Comparison of ENCODE assay signal across 26 mouse cellular contexts in the genomic region with DNA sequence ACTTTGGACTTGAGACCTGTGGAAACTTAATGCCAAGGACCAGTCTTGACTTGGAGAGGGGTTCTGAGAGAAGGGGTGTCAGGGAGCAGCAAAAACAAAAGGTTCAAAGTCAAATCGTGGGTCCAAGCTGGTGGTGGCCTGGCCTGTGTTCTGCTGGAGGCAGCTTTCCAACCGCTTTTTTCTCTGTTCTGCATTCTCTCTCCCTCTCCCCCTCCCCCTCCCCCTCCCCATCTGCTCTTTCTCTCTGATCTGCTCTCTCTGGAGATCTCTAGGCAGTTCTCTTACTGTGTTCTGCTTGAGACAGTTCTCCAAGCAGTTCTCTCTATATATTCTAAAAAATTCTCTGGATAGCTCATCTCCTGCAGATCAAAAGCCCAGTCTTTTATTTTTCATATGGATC. TPM values are rescaled to one million over a fixed set of nuclear protein-coding genes. Genes with fewer than 3 reads are reported as not detected.
DNase-seq lines count a peak whose midpoint lies in the region; ATAC-seq and TF ChIP-seq lines count a peak whose summit lies in the region.
"Had no signal": no experiment of that assay in that cellular context is flagged by ENCODE, and none has a peak within 500 bp of the region (broad histone marks: within the 10 kb centered on the region; RNA-seq: fewer than 3 reads in every experiment).

No protein-coding gene starts in this region.

- ATAC-seq in forebrain, embryonic 14.5 days, result no peak
- ATAC-seq in forebrain, postnatal 0 days, result no peak
- ATAC-seq: CD4-positive, CD25-positive, alpha-beta regulatory T cell, adult 4 months; forebrain, embryonic 15.5 days had no signal

- DNase-seq in forebrain, embryonic 14.5 days (ENCODE audit: low spot score), result peak; percentile 30
- no peak for DNase-seq in forebrain, postnatal 0 days
- DNase-seq in left cerebral cortex, postnatal 4 days, result peak; percentile 36
- DNase-seq in left cerebral cortex, adult 8-10 months (ENCODE audit: low spot score in 2 of 2), result no peak
- DNase-seq in ZHBTc4 (ENCODE audit: low read depth, low spot score), result peak; percentile 75
- DNase-seq in thymus, adult 18-20 months, result no peak
- DNase-seq: adrenal gland, postnatal 25 days; cerebellum, adult 11 months; gastrocnemius, postnatal 36 days; heart, postnatal 36 days; kidney, adult 8-10 months; kidney, postnatal 14 days; layer of hippocampus, postnatal 36 days; liver, embryonic 13.5 days; lung, adult 2 months; lung, postnatal 14 days; right cerebral cortex, postnatal 25 days; spleen, adult 18-20 months; thymus, postnatal 14 days had no signal

- no peak overlapping the region for H3K9ac ChIP-seq in forebrain, embryonic 14.5 days (ENCODE audit: low read length)
- no peak overlapping the region for H3K9ac ChIP-seq in forebrain, postnatal 0 days
- H3K9ac ChIP-seq: forebrain, embryonic 15.5 days; heart, embryonic 15.5 days; hindbrain, embryonic 13.5 days; limb, embryonic 13.5 days; liver, embryonic 13.5 days had no signal

- 4% methylated on average over 2 of the region's 2 CpGs for WGBS in forebrain, embryonic 14.5 days
- 30% methylated on average over 2 of the region's 2 CpGs for WGBS in forebrain, postnatal 0 days

- no peaks in the 10 kb centered on the region for H3K27me3 ChIP-seq in forebrain, embryonic 14.5 days (replicated peaks; ENCODE audit: control insufficient read depth, insufficient read depth, low read length)
- no peaks in the 10 kb centered on the region for H3K27me3 ChIP-seq in forebrain, postnatal 0 days (ENCODE audit: insufficient read depth, low read length)
- no peaks in the 10 kb centered on the region for H3K27me3 ChIP-seq in E14TG2a.4 (ENCODE audit: insufficient read depth, low read length)
- H3K27me3 ChIP-seq: forebrain, embryonic 15.5 days; heart, embryonic 15.5 days; hindbrain, embryonic 13.5 days; limb, embryonic 13.5 days; liver, embryonic 13.5 days had no signal

- no peaks in the 10 kb centered on the region for H3K36me3 ChIP-seq in forebrain, embryonic 14.5 days (ENCODE audit: control insufficient read depth, insufficient read depth, low read length)
- no peaks in the 10 kb centered on the region for H3K36me3 ChIP-seq in forebrain, postnatal 0 days (ENCODE audit: insufficient read depth)
- no peaks in the 10 kb centered on the region for H3K36me3 ChIP-seq in E14TG2a.4 (ENCODE audit: insufficient read depth, low read length)
- H3K36me3 ChIP-seq: forebrain, embryonic 15.5 days; heart, embryonic 15.5 days; hindbrain, embryonic 13.5 days; limb, embryonic 13.5 days; liver, embryonic 13.5 days had no signal

- H3K4me1 ChIP-seq in forebrain, embryonic 14.5 days (ENCODE audit: control insufficient read depth, insufficient read depth, low read length), result no peaks in the 10 kb centered on the region
- H3K4me1 ChIP-seq in forebrain, postnatal 0 days (ENCODE audit: insufficient read depth), result no peaks in the 10 kb centered on the region
- H3K4me1 ChIP-seq in E14TG2a.4 (replicated peaks; ENCODE audit: low read depth, low read length), result peaks cover 74% of the 10 kb centered on the region
- H3K4me1 ChIP-seq: forebrain, embryonic 15.5 days; heart, embryonic 15.5 days; hindbrain, embryonic 13.5 days; limb, embryonic 13.5 days had no signal

- intact Hi-C loops in left cerebral cortex, postnatal 4 days (cut with DNase I), result no loop called here

- no peak overlapping the region for H3K4me3 ChIP-seq in forebrain, embryonic 14.5 days (ENCODE audit: low read depth, low read length)
- no peak overlapping the region for H3K4me3 ChIP-seq in forebrain, postnatal 0 days (ENCODE audit: low read depth, low read length)
- peak overlapping the region; percentile 39; the same call in 1 of the 2 replicates for H3K4me3 ChIP-seq in E14TG2a.4 (replicated peaks; ENCODE audit: low read length)
- H3K4me3 ChIP-seq: forebrain, embryonic 15.5 days; heart, embryonic 15.5 days; hindbrain, embryonic 13.5 days; limb, embryonic 13.5 days; liver, embryonic 13.5 days; megakaryocyte, embryonic 14.5 days had no signal

- no peak overlapping the region for H3K27ac ChIP-seq in forebrain, embryonic 14.5 days (ENCODE audit: low read depth, low read length)
- H3K27ac ChIP-seq in forebrain, postnatal 0 days (ENCODE audit: low read depth, low read length), result no peak overlapping the region
- H3K27ac ChIP-seq: forebrain, embryonic 15.5 days; heart, embryonic 15.5 days; hindbrain, embryonic 13.5 days; limb, embryonic 13.5 days; liver, embryonic 13.5 days had no signal

- H3K4me2 ChIP-seq in forebrain, embryonic 14.5 days (ENCODE audit: low read length), result no peak overlapping the region
- no peak overlapping the region for H3K4me2 ChIP-seq in forebrain, postnatal 0 days (ENCODE audit: low read depth)
- H3K4me2 ChIP-seq: forebrain, embryonic 15.5 days; heart, embryonic 15.5 days; hindbrain, embryonic 13.5 days; limb, embryonic 13.5 days; liver, embryonic 13.5 days had no signal

- no peak for TF ChIP-seq CTCF in forebrain, postnatal 0 days (IDR thresholded peaks at IDR 0.05; ENCODE audit: low read depth)
- TF ChIP-seq CTCF in E14TG2a.4 (conservative IDR thresholded peaks at IDR 0.05; ENCODE audit: low read length), result no peak

- no peaks in the 10 kb centered on the region for H3K9me3 ChIP-seq in forebrain, embryonic 14.5 days (replicated peaks; ENCODE audit: control insufficient read depth, low read length)
- H3K9me3 ChIP-seq in forebrain, postnatal 0 days (ENCODE audit: low read length), result no peaks in the 10 kb centered on the region
- peaks cover 24% of the 10 kb centered on the region for H3K9me3 ChIP-seq in E14TG2a.4 (ENCODE audit: low read length)
- H3K9me3 ChIP-seq: forebrain, embryonic 15.5 days; heart, embryonic 15.5 days; hindbrain, embryonic 13.5 days; liver, embryonic 13.5 days had no signal

RNA-seq across cellular contexts. Expression of gene Fkbp4, which starts 21.8 kb away (rescaled TPM):
- polyA plus RNA-seq in forebrain, embryonic 14.5 days (2014; fragmentation: Nextera tagmentation; extraction: Ambion mirVana), result 366 and 400 TPM in 2 replicates
- 201 and 235 TPM in 2 replicates for total RNA-seq in forebrain, postnatal 0 days (2014; rRNA removed)
- polyA plus RNA-seq in forebrain, postnatal 0 days (2015; fragmentation: Nextera tagmentation; extraction: Ambion mirVana), result 253 and 276 TPM in 2 replicates
- total RNA-seq in left cerebral cortex, postnatal 4 days (2021), result 100 to 1,000 TPM; 176 to 180 TPM
- total RNA-seq in left cerebral cortex, adult 8-10 months (2022), result 100 to 1,000 TPM; 107 to 120 (median 113) TPM

RNA-seq across cellular contexts. Expression of gene Itfg2, which starts 35.6 kb away (rescaled TPM):
- polyA plus RNA-seq in forebrain, embryonic 14.5 days (2014; fragmentation: Nextera tagmentation; extraction: Ambion mirVana), result 28.0 and 32.1 TPM in 2 replicates
- total RNA-seq in forebrain, postnatal 0 days (2014; rRNA removed), result 25.3 and 57.6 TPM in 2 replicates
- polyA plus RNA-seq in forebrain, postnatal 0 days (2015; fragmentation: Nextera tagmentation; extraction: Ambion mirVana), result 28.1 and 33.7 TPM in 2 replicates
- 10 to 100 TPM; 38.7 to 42.7 TPM for total RNA-seq in left cerebral cortex, postnatal 4 days (2021)
- total RNA-seq in left cerebral cortex, adult 8-10 months (2022), result 10 to 100 TPM; 25.7 to 34.9 (median 29.0) TPM

Comparison
In these comparisons a context has a peak if more than half of its experiments do, and no peak if none do; other contexts are left out.
1. DNase-seq: peak in forebrain, embryonic 14.5 days (single experiment), left cerebral cortex, postnatal 4 days (single experiment) and ZHBTc4 (single experiment); none in forebrain, postnatal 0 days (single experiment), left cerebral cortex, adult 8-10 months (0 of 2) and thymus, adult 18-20 months (0 of 2).